ENCODE assay signal across 13 mouse cellular contexts in genomic region chr19:56265149-56265548, GRCm38 (mm10). TPM values are rescaled to one million over a fixed set of nuclear protein-coding genes. Genes with fewer than 3 reads are reported as not detected.
DNase-seq lines count a peak whose midpoint lies in the region; ATAC-seq lines count a peak whose summit lies in the region.
"Had no signal": no experiment of that assay in that cellular context is flagged by ENCODE, and none has a peak within 500 bp of the region (broad histone marks: within the 10 kb centered on the region; RNA-seq: fewer than 3 reads in every experiment).

No protein-coding gene starts in this region.

- WGBS in heart, embryonic 11.5 days (ENCODE audit: insufficient replicate concordance): 37% methylated on average over 5 of the region's 5 CpGs
- 73% methylated on average over 5 of the region's 5 CpGs for WGBS in limb, embryonic 10.5 days

- no peaks in the 10 kb centered on the region for H3K27me3 ChIP-seq in heart, embryonic 11.5 days (ENCODE audit: control insufficient read depth, insufficient read depth, low read length)
- no peaks in the 10 kb centered on the region for H3K27me3 ChIP-seq in limb, embryonic 10.5 days (ENCODE audit: low read depth, poor library complexity, severe bottlenecking)

- H3K9ac ChIP-seq in heart, embryonic 11.5 days (ENCODE audit: low read depth, low read length): no peak overlapping the region
- H3K9ac ChIP-seq: limb, embryonic 13.5 days had no signal

- H3K27ac ChIP-seq in heart, embryonic 11.5 days (ENCODE audit: low read depth, low read length): no peak overlapping the region
- H3K27ac ChIP-seq in limb, embryonic 10.5 days: peak overlapping the region; percentile 21; the same call in 1 of the 2 replicates
- H3K27ac ChIP-seq: limb, embryonic 13.5 days had no signal

- H3K4me2 ChIP-seq in heart, embryonic 11.5 days: no peak overlapping the region
- H3K4me2 ChIP-seq: limb, embryonic 13.5 days had no signal

- DNase-seq in heart, adult 18-20 months: no peak
- DNase-seq in lung, postnatal 10 days: peak; percentile 40
- DNase-seq in lung, postnatal 25 days (ENCODE audit: low spot score): no peak
- no peak for DNase-seq in limb, embryonic 10.5 days (ENCODE audit: low spot score)
- peak; percentile 50 for DNase-seq in thymus, postnatal 0 days (ENCODE audit: low spot score)
- no peak for DNase-seq in frontal cortex, postnatal 36 days (ENCODE audit: low spot score in 2 of 2)
- no peak for DNase-seq in cerebellum, postnatal 14 days
- DNase-seq: cerebellum, adult 9-11 months had no signal

- H3K4me3 ChIP-seq in heart, embryonic 11.5 days (ENCODE audit: low read depth, low read length): no peak overlapping the region
- H3K4me3 ChIP-seq in limb, embryonic 10.5 days: no peak overlapping the region
- H3K4me3 ChIP-seq: limb, embryonic 13.5 days had no signal

- H3K4me1 ChIP-seq in heart, embryonic 11.5 days (ENCODE audit: control insufficient read depth, insufficient read depth, low read length): peaks cover 3% of the 10 kb centered on the region; the same call in 1 of the 2 replicates
- peaks cover 24% of the 10 kb centered on the region for H3K4me1 ChIP-seq in limb, embryonic 10.5 days
- H3K4me1 ChIP-seq: limb, embryonic 13.5 days had no signal

- no peaks in the 10 kb centered on the region for H3K36me3 ChIP-seq in heart, embryonic 11.5 days (ENCODE audit: control insufficient read depth, insufficient read depth, low read length)
- H3K36me3 ChIP-seq in limb, embryonic 10.5 days: no peaks in the 10 kb centered on the region
- H3K36me3 ChIP-seq: limb, embryonic 13.5 days had no signal

- no peaks in the 10 kb centered on the region for H3K9me3 ChIP-seq in heart, embryonic 11.5 days (replicated peaks; ENCODE audit: control insufficient read depth, low read length)
- no peaks in the 10 kb centered on the region for H3K9me3 ChIP-seq in limb, embryonic 10.5 days (replicated peaks)
- H3K9me3 ChIP-seq: limb, embryonic 13.5 days had no signal

- ATAC-seq in heart, embryonic 11.5 days (replicated peaks; ENCODE audit: insufficient number of reproducible peaks, low FRiP score, low TSS enrichment): peak; percentile 43

RNA-seq across cellular contexts. Expression of gene Habp2, which starts 21.8 kb away (rescaled TPM):
- polyA plus RNA-seq in heart, embryonic 11.5 days (2014; fragmentation: Nextera tagmentation; extraction: Ambion mirVana): 0.84 and 1.9 TPM in 2 replicates
- total RNA-seq in heart, adult 18-20 months (2021): not detected
- 0.46 TPM in 1 of 2 replicates, not detected in the other for polyA plus RNA-seq in limb, embryonic 10.5 days (2016; fragmentation: Nextera tagmentation; extraction: Ambion mirVana)
- polyA plus RNA-seq in thymus, postnatal 0 days (2015; fragmentation: Nextera tagmentation; extraction: Ambion mirVana): 0.14 and 0.20 TPM in 2 replicates
- total RNA-seq: gastrocnemius, adult 18-20 months; midbrain, postnatal 0 days had no signal
- polyA plus RNA-seq: hindbrain, embryonic 11.5 days had no signal

Comparison
In these comparisons a context has a peak if more than half of its experiments do, and no peak if none do; other contexts are left out.
1. DNase-seq: peak in lung, postnatal 10 days (single experiment) and thymus, postnatal 0 days (single experiment); none in heart, adult 18-20 months (0 of 2), lung, postnatal 25 days (single experiment), limb, embryonic 10.5 days (single experiment), frontal cortex, postnatal 36 days (0 of 2) and cerebellum, postnatal 14 days (0 of 2).